Mouse (Mus musculus) ZHBTc4 (cell line): ENCODE results near the gene Cep128.

Experiments
- DNase-seq: peaks from one replicate; pipeline ENCODE4 v3.0.0-alpha.2; 2011; ENCODE audit warnings: low read depth, low spot score

Gene Cep128

DNA sequence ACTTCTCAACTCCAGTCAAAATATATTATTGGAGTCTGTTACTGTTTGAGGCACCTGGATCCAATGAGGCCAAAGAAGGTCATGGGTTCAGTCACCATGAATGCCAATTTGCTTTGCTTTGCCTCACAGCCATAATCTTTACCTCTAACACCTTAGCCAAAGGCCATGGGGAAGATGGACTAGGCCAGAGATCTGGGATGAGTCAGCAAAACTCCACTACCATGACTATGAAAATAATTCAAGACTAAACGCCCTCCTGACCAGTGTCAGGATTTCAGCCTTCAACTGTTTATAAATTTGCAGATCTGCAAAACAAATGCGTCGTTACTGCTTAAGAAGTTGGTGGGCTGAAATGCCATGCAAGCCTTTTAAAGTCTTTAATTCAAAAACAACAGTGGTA is 76.5 kb downstream of the Cep128 start:
- no peak for DNase-seq

DNA sequence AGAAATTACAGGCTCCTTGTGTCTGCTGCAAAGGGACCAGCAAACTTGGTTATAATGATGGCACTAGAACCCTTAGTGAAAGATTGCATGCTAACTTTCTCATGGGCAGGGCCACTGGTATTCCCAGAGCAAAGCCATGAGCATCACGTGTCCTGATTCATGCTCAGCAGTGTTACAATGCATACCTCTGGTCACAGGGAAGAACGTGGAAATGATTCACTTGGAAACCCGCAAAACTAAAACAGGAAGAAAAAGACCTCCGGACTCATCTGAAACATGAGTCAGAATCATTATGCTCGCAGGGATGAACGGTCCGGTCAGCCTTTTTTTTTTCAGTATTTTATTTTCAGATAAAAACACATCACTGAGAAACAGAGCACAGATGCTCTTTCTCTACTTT is 78.4 kb downstream of the Cep128 start:
- no peak for DNase-seq

DNA sequence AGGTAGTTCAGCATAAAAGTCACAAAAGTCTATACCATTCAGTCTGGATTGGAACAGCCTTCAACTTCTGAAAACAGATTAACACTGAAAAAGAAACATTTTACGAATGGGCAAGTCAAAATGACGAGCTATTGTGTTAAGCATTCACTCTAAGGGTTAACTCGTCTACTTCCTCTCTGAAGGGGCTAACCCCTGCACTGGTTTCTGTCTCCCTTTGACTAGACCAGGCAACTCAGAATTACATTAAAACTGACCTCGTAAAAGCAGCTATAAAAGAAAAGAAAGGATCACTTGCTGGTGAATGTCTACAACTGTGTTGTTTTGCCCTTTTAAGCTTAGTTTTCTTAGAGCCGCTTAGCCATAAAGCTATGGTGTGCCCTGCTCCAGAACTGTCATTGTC is 79.2 kb downstream of the Cep128 start:
- DNase-seq = no peak

DNA sequence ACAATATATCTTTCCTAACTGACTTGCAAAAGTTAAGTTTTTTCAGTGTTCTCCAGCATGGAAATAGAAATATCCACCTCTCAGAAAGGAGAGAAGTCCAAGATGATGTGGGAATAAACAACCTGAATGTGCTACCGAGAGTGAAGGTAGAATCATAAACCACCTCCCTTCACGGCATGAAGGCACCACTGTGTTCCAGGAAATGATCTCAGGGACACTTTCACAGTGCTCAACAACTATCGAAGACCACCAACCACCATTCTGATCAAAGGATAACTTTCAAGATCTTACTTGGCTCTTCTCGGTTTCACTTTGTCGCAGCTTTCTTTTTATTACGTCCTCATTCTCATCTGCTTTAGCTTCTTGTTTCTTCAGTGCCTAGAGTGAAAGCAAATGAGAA is 85.5 kb downstream of the Cep128 start:
- no peak for DNase-seq

DNA sequence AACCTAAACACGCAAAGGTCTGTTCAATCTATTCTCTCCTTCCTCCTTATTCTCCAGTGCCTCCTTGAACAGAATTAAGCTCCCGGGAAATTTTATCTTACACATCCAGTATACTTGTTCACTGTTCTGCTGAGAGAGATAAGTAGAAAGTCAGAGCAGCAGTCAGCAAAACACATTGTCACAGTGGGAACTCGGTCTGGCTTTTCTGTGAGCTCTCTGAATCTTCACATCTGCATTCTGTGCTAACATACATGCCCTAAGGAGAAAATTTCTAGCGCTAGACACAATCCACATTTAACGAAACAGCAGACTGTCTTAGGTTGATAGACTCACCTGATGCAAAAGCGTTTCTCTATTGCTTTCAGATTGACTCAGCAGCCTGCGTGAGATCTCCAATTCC is 88.3 kb downstream of the Cep128 start:
- DNase-seq = no peak

DNA sequence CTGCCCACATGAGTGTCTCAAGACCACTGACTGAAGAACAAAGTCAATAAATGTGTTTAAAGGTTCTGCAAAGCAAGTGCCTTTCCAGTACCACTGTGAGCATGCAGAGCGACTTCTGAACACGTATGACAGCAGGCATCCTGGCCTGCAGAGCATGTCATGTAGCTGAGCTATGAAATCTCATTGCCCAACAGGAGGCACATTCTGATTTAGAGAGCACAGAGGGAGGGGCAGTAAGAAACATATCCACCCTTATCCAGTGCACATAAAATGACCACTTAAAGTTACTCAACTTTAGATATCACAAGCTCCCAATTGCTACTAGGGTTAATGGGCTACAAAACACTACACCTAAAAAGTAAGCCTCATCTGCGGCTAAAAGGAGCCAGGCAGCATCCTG is 88.8 kb downstream of the Cep128 start:
- no peak for DNase-seq

DNA sequence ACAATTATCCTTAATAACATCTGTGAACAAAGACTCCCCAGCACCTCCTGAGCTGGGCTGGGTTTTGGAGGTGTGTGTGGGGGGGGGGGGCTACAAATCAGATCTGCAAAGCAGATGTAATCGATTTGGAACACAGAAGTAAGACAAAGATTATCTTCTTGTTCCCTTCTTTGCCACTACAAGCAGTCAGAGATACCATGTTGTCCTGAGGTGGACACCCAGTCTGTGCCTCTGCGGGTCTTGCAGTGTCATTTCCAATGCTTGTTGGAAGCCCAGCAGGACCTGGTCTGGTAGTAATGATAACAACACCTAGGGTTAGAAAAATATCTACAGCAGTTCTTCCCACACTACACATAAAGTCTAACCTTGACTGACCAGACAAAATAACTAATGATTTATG is 110.3 kb downstream of the Cep128 start:
- no peak for DNase-seq

DNA sequence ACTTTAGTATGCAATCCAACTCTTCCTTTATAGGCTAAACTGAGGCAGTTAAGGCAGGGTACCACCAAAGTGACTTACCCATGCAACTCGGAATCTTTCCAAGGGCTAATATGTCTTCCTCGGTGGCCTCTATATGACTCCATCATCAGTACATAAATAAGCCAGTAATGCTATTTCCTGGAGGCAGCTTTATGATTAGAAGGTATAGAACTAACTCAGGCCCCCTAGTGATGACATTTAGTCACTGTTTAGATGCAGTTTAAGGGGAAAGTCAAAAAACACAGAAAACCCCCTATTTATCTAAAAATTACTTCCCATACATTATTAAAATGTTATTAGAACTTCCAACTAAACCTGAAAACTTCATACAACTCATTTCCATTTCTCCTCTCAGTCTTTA is 114.6 kb downstream of the Cep128 start:
- no peak for DNase-seq

DNA sequence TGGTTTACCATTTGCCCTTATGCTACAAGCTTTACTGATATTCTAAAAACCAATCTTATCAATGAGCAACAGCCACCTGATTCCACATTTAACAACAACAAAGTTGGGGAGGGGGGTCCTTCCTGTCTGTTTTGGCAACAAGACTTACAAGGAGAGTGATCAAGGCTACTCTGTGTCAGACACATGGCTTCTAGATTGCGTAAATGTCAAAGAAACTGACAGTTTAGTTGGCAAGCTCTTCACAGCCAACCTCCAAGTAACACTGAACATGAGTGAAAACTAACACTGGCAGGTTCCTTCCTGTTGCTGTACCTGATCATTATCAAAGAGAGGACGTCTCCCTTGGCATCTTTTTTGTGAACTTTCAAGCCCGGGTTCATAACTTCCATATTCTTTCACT is 115.2 kb downstream of the Cep128 start:
- no peak for DNase-seq

DNA sequence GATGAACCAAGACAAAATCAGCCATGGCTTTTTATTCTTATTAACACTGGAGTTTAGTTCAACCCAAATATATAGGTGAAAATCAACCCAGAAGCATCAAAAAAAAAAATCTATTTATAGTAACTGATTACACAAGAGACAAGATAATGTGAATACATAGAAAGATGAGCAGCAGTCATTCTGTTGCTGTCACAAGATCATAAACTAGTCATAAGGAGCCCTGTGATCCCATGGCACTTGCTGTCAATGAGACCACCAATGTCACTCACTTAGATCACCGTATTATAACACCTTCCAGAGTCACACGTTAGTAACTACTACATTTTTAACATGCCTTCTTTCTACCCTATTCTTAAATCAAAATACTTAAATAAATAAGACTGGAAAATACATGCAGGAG is 118.2 kb downstream of the Cep128 start:
- no peak for DNase-seq

DNA sequence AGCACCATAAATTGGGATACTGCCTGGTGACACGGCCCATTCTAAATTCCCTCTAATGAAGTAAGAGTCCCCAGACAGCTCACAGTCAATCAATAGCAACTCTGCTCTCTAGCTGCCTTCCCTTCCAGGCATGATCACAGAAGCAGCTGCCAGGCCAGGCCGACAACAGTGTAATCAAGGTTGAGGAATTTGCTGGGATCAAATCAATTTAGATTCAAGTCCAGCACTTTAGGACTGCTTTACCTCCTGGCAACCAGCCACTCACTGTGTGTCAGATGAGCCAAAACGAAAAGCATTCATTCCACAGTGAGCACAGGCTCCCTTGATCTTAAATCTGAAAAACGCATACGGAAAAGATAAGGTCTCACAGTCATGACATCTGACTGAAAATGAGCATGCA is 118.7 kb downstream of the Cep128 start:
- no peak for DNase-seq

DNA sequence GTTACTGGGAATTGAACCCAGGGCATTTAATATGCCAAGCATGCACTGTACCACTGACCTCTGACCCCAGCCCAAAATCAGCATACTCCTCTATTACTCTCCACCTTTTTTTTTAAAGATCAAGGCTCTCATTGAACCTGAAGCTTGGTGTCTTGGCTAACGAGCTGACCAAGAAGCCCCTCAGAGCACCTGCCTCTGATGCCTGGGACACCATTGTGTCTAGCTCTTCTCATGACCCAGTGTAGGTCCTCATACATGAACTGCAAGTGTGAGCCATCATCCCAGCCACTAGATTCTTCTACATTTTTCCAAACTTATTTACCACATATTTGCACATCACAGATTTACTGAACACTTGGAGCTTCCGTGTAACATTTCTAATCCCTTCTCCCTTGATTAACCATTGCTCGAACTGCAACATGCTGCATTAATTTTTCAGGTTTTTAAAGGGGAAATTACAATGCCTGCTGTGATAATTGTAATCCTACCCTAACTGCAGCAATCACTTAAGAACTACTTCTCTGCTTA is 119.3 kb downstream of the Cep128 start:
- no peak for DNase-seq

DNA sequence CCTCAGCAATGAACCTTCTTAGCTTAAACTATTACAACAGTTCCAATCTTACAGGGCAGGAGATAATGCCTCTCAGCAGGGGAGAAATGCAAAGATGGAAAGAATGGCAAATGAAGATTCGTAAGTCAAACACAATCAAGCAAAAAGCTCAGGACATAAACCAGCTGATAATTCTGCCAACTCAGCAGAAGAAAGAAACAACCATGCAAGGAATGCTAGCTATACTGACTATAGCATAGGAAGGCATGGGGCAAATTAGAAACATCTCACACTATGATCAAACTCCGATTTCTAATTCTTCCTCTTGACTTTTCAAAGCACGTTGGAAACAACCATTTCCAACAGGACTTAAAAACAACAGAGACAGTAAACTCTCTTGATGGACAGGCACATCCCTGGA is 120.5 kb downstream of the Cep128 start:
- DNase-seq = no peak

DNA sequence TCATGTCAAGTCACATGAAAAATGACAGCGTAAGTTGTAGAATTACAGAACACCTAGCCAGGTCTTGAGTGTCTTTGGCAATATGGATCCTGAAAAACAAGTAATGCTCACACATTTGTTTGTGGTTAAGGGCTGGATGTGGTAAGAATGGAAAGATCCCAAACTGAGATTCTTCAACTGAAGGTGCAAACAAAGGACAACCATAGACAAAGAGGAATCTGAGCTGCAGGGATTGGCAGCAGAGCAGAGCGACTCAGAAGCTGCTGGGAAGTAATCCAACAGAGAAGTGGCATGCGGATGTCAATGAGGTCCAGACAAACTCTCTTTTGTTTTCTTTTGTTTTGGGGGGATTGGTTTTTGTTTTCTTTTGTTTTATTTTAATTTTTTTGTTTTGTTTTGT is 121.4 kb downstream of the Cep128 start:
- no peak for DNase-seq

DNA sequence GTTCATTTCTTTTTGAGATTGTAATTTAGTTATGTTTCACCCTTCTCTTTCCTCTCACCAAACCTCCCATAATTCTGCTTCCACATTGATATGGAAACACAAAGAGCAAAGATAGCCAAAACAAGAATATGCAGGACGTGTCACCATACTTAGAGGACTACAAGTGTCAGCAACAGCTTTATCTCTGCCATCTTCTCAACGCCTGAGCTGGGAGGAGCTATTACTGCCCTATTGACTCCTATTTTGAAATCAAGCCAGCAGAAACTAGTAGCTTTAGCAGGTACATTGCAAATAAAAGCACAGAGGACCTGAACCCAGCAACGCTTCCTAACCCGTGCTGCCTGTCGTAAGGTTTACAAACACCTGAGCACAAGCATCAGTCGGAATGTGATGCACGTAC is 127.9 kb downstream of the Cep128 start:
- DNase-seq = no peak

DNA sequence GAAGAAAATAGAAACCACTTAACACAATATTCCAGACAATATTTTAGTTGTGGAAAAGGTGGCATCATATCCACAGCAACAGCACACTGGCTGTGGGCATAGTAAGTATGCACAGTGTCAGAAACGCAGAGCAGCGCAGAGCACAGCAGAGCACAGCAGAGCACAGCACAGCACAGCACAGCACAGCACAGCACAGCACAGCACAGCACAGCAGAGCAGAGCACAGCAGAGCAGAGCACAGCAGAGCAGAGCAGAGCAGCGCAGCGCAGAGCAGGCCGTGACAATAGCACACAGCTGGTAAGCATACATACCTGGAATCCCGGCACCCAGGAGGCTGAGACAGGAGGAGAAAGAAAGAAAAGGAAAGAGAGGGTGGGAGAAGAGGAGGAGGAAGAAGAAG is 129.4 kb downstream of the Cep128 start:
- DNase-seq = no peak

DNA sequence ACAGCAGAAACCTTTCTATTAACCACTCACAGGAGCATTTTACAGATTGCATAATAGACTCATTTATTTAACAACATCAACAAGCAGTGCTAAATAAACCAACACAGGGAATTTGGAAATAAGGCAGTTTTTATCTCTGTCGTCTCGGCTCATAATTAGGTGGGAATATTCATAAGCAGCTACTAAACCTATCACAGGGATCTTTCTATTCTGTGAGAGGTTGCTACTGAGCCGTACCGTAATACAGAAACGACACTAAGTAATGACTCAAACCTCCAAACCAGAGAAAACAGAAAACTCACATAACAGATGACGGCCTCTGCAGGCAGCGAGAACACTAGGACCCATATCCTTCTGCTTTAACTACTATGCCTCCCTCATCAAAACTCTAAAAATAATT is 163.6 kb downstream of the Cep128 start:
- no peak for DNase-seq

DNA sequence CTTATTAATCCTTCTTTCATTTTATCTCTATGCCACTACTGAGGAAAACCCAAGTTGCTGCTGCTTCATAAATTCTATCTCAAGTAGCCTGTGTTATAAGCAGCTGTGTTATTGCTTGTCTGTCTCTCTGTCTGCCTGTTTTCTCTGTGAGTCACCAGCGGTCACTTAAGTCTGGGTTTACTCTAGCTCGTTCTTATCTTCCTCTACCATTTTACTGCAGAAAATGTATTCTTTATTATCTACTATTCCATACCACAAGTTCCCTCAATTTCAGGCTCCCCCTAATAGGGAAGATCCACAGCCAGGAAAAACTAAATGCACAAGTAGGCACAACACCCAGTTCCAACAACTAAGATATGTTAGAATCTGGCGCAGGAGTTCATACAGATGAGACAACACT is 178.7 kb downstream of the Cep128 start:
- DNase-seq = no peak

DNA sequence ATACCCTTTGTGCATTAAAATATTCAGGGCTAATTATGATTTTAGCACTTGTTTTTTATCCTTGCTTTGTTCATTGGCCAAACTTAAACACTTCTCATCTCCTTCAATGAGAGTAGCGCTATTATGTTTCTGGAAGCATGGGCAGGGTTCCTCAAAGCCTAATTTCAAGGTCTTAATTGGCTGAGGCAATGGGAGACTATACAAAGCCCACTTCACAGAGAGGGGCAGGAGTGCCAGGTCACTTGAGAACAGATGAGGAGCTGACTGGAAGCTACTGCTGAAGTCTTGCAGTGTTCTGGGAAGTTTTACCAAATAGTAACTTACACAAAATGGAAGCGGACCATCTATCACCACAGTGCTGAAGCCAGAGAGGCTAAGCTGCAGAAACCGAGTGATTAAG is 179.9 kb downstream of the Cep128 start:
- DNase-seq = no peak

DNA sequence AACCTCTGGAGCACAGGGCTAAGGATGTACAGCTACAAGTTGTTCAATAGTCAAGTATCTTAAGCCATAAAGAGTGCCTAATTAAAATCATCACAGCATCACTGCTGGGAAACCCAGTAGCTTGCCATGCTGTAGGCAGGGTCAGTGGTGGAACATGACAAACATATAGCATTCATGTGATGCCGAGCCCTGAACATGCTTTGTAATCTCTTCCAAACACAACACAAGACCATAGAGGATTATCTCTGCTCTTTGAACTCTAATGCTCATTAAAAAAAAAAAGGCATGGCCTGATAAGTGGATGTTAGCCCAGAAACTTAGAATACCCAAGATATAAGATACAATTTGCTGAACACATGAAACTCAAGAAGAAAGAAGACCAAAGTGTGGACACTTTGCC is 181.7 kb downstream of the Cep128 start:
- no peak for DNase-seq

DNA sequence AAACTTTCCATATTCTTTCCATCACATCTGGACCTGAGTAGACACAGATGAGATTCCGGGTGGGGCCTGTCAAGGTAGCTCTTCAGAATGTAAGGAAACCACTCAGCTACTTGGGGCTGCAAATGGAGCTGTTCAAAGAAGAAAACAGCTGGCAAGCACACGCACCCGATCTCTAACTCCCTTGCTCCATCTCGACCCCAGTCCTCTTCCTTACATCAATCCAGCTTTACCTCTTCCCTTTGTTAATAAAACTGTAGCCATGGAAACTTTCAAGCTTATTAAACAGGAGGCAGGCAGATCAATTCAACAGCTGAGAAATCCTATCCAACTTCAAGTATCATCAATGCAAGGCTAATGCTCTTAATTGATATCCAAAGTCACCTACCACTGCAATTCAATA is 195.1 kb downstream of the Cep128 start:
- no peak for DNase-seq

DNA sequence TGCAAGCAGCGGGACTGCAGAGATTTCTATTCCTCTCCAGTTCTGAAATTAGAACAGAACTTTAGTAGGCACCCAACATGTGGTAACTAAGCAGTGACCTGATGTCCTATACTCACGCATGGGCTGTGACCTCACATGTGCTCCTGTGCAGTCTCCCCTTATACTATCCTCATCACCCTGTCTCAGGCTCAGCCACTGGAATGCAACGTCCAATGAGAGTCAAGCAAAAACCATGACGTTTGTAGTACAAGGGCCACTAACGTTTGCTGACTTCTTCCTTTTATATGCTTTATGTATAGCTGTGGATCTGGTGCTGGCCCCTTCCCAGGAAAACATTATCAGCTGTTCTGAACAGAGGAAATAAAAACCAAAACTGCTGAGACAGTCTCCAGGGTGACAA is 198.6 kb downstream of the Cep128 start:
- DNase-seq = no peak

DNA sequence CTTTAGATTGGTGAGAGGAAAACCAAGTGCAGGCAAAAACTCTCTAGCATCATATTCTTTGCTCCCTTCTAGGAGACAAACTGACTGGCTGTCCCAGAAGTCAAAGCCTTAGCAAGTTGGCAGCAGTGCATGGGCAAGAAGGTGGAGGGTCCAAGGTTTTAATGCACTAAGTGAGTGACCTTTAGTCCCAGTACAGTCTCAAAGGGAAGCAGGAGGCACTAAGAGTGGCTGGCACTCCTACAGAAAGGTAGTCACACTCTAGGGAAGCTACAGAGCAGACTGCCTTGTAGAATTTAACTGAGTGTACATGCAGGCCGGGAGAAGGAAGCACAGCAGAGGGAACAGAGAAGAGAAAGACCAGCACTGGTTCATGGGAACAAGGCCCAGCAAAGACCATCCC is 199.6 kb downstream of the Cep128 start:
- no peak for DNase-seq

DNA sequence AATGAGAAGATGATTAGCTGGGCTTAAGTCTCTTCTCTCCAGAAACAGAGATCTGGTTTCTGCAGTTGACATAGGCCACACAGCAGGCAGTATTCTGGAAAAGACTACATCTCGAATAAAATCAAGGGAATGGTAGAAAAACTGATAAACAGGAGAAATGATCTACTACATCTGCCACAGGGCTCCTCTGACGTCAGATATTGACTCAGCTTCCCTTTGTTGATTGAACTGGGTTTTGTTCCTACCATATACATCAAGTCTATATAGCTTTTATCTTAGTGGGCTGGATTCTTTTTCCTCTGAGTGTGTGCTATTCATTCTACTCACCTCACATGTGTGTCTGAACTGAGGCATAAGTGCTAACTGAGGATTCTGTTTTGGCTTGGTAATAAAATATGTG is 200.3 kb downstream of the Cep128 start:
- DNase-seq = no peak
